Mouse (Mus musculus): ENCODE measurements around the gene Tmem169.

- TF ChIP-seq CTCF (IDR thresholded peaks at IDR 0.05; ENCODE audit: control insufficient read depth, insufficient read depth, insufficient read length) (no peak), MYOD1 (IDR thresholded peaks at IDR 0.05; ENCODE audit: control insufficient read depth, insufficient read length, low read depth) (no peak), MYOG (IDR thresholded peaks at IDR 0.05; ENCODE audit: control insufficient read depth, extremely low read depth, insufficient read length) (no peak), USF1 (IDR thresholded peaks at IDR 0.05; ENCODE audit: low read depth) (no peak), MAX (IDR thresholded peaks at IDR 0.05) (no peak), CEBPB (IDR thresholded peaks at IDR 0.05; ENCODE audit: low read depth) (no peak)
Measured at GRCm38 (mm10) chr1:72320759-72321158, 36.6 kb downstream of the Tmem169 start.

Data from C2C12 (cell line).